Mouse (Mus musculus): ENCODE results near the gene Hectd1.

GRCm38 (mm10) chr12:51696157-51696556 lies 133.2 kb downstream of the Hectd1 start:
- TF ChIP-seq CTCF (IDR thresholded peaks at IDR 0.05; ENCODE audit: control insufficient read depth, insufficient read depth, low read length): no peak
- no peak for TF ChIP-seq POLR2A (IDR thresholded peaks at IDR 0.05; ENCODE audit: borderline replicate concordance, control insufficient read depth, low read depth, low read length)
